Mouse (Mus musculus): Measurements from ENCODE around the gene Prune1. TPM values are rescaled to one million over a fixed set of nuclear protein-coding genes. Genes with fewer than 3 reads are reported as not detected.
A peak's percentile ranks its signal among the peaks of the same experiment; 100 is the strongest.

The Prune1 gene
- 15.0 and 16.1 TPM in 2 replicates for polyA plus RNA-seq (2015; fragmentation: Nextera tagmentation; extraction: Ambion mirVana)

GRCm38 (mm10) chr3:95281216-95282126 is at the start of gene Prune1, which contains the start of gene Mindy1:
Gene Prune1 (minus strand): TSS chr3:95282076.
Gene Mindy1 (plus strand): TSS chr3:95281345.
- Histone ChIP-seq H3K4me1 (ENCODE audit: control insufficient read depth, insufficient read depth, low read length) (peaks cover 27% of the 10 kb centered on the region), H3K9me3 (ENCODE audit: control insufficient read depth, low read length) (no peaks in the 10 kb centered on the region), H3K36me3 (ENCODE audit: control insufficient read depth, insufficient read depth, low read length) (no peaks in the 10 kb centered on the region), H3K9ac (ENCODE audit: low read depth, low read length) (peak within 1 kb of the TSS; percentile 90), H3K27me3 (replicated peaks; ENCODE audit: control insufficient read depth, insufficient read depth, low read length) (no peaks in the 10 kb centered on the region), H3K27ac (ENCODE audit: low read length) (peak within 1 kb of the TSS; percentile 97), H3K4me3 (ENCODE audit: low read length) (peak within 1 kb of the TSS; percentile 73), H3K4me2 (ENCODE audit: low read depth, low read length) (peak within 1 kb of the TSS; percentile 75)
- under 1% methylated on average over 53 of the region's 53 CpGs for WGBS
- peak; percentile 85 for ATAC-seq

DNA sequence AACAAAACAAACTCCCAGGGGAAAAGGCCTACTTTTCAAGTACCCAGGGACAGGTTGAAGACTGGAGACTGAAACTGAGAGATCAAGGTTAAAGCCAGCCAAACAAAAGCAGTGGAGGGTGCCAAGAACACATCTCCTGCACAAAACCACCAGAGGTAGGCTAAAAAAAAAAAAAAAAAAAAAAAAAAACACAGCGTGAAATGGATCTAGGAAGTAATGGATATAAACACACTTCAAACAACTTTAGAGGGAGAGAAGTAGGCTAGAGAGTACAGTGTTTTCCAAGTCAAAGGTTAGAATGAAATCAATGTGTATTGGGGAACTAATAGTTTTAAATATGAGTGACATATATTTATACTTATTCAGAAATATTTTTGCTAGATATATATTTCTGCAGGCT is 49.7 kb upstream of the Prune1 start:
- Histone ChIP-seq H3K27me3 (replicated peaks; ENCODE audit: control insufficient read depth, insufficient read depth, low read length) (no peaks in the 10 kb centered on the region), H3K9me3 (ENCODE audit: control insufficient read depth, low read length) (no peaks in the 10 kb centered on the region), H3K27ac (ENCODE audit: low read length) (no peak overlapping the region), H3K4me1 (ENCODE audit: control insufficient read depth, insufficient read depth, low read length) (no peaks in the 10 kb centered on the region; the same call in 1 of the 2 replicates), H3K9ac (ENCODE audit: low read depth, low read length) (no peak overlapping the region), H3K36me3 (ENCODE audit: control insufficient read depth, insufficient read depth, low read length) (peaks cover 17% of the 10 kb centered on the region), H3K4me3 (ENCODE audit: low read length) (no peak overlapping the region), H3K4me2 (ENCODE audit: low read depth, low read length) (no peak overlapping the region)
- ATAC-seq: no peak
- 46% methylated on average over 1 of the region's 1 CpGs for WGBS

- H3K27me3 ChIP-seq (replicated peaks; ENCODE audit: control insufficient read depth, insufficient read depth, low read length): no peaks in the 10 kb centered on the region
- no peaks in the 10 kb centered on the region for H3K9me3 ChIP-seq (ENCODE audit: control insufficient read depth, low read length)
- H3K4me2 ChIP-seq (ENCODE audit: low read depth, low read length): no peak overlapping the region
- WGBS: 75% methylated on average over 1 of the region's 1 CpGs
- H3K4me1 ChIP-seq (ENCODE audit: control insufficient read depth, insufficient read depth, low read length): no peaks in the 10 kb centered on the region; the same call in 1 of the 2 replicates
- no peak overlapping the region for H3K9ac ChIP-seq (ENCODE audit: low read depth, low read length)
- H3K4me3 ChIP-seq (ENCODE audit: low read length): no peak overlapping the region
- ATAC-seq: peak; percentile 90
- peaks cover 14% of the 10 kb centered on the region; the same call in 1 of the 2 replicates for H3K36me3 ChIP-seq (ENCODE audit: control insufficient read depth, insufficient read depth, low read length)
- H3K27ac ChIP-seq (ENCODE audit: low read length): no peak overlapping the region
Observed at GRCm38 (mm10) chr3:95328803-95329404, 47.0 kb upstream of the Prune1 start.

GRCm38 (mm10) chr3:95324454-95325144 is 42.7 kb upstream of the Prune1 start:
- 90% methylated on average over 6 of the region's 6 CpGs for WGBS
- H3K27ac ChIP-seq (ENCODE audit: low read length): no peak overlapping the region

DNA sequence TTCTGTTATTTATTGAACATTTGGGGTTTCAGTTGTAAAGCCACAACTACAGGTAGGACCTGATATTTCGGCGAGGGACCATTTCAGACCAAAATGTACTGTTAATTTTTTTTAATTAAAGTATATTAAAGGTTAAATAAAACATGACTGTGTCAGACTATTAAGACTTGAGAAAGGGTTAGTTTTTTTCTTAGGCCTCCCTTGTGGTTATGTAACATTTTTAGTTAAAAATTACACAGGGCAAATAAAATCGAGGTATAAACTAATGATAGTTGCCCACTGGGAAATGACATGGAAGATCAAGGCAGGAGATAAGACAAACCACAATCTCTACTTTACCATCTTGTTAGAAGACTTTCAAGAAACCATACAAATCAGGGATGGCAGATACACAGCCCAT is 41.6 kb upstream of the Prune1 start:
- no peaks in the 10 kb centered on the region for H3K27me3 ChIP-seq (replicated peaks; ENCODE audit: control insufficient read depth, insufficient read depth, low read length)
- peaks cover 10% of the 10 kb centered on the region for H3K4me1 ChIP-seq (ENCODE audit: control insufficient read depth, insufficient read depth, low read length)
- H3K27ac ChIP-seq (ENCODE audit: low read length): no peak overlapping the region
- no peak overlapping the region for H3K4me2 ChIP-seq (ENCODE audit: low read depth, low read length)
- WGBS: 84% methylated on average over 3 of the region's 3 CpGs
- H3K4me3 ChIP-seq (ENCODE audit: low read length): no peak overlapping the region
- no peaks in the 10 kb centered on the region for H3K9me3 ChIP-seq (ENCODE audit: control insufficient read depth, low read length)
- no peak for ATAC-seq
- H3K9ac ChIP-seq (ENCODE audit: low read depth, low read length): no peak overlapping the region
- peaks cover 33% of the 10 kb centered on the region; the same call in 1 of the 2 replicates for H3K36me3 ChIP-seq (ENCODE audit: control insufficient read depth, insufficient read depth, low read length)

More at GRCm38 (mm10) chr3:95324454-95325144, 42.7 kb upstream of the Prune1 start:
- no peaks in the 10 kb centered on the region for H3K27me3 ChIP-seq (replicated peaks; ENCODE audit: control insufficient read depth, insufficient read depth, low read length)
- no peak for ATAC-seq
- peaks cover 33% of the 10 kb centered on the region; the same call in 1 of the 2 replicates for H3K36me3 ChIP-seq (ENCODE audit: control insufficient read depth, insufficient read depth, low read length)
- no peak overlapping the region for H3K4me3 ChIP-seq (ENCODE audit: low read length)
- H3K9me3 ChIP-seq (ENCODE audit: control insufficient read depth, low read length): no peaks in the 10 kb centered on the region
- H3K4me2 ChIP-seq (ENCODE audit: low read depth, low read length): no peak overlapping the region
- H3K4me1 ChIP-seq (ENCODE audit: control insufficient read depth, insufficient read depth, low read length): no peaks in the 10 kb centered on the region; the same call in 1 of the 2 replicates
- H3K9ac ChIP-seq (ENCODE audit: low read depth, low read length): no peak overlapping the region

DNA sequence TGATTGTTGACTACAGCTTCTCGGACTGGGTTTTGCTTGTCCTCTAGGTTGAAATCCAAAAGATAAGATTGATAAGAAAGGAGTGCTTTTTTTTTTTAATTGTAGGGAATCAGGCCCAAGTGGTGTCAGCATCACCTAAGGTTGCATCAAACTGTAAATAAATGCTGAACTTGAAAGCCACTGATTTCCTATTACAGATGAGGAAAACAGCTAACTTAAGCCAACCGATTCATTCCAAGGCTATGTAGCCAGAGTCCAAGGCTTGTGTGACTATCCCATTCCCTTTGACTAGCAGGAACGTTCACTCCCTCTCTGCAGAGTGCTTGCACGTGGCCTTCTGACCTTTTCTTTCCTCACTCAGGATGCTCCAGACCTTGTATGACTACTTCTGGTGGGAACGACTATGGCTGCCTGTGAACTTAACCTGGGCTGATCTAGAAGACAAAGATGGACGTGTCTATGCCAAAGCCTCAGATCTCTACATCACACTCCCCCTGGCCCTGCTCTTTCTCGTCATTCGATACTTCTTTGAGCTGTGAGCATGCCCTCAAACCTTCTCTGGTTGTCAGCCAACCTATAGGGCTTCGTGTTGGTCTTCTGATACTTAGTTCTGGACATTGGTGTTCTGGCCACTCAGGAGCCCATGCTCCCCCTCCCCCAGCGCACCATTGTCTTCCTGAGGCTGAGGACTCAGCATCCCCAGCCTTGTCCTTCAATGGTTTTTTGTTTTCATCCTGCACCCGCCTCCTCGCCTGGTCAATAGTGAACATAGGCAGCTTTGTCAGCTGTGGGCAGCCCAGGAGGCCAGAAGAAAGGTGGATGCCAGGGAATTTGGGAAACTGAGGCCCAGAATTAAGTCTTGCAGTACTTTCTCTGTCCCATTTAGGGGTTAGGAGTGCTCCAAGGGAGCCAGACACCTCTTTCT is 38.1 kb upstream of the Prune1 start:
- 73% methylated on average over 12 of the region's 12 CpGs for WGBS
- peaks cover 23% of the 10 kb centered on the region; the same call in 1 of the 2 replicates for H3K36me3 ChIP-seq (ENCODE audit: control insufficient read depth, insufficient read depth, low read length)
- H3K27ac ChIP-seq (ENCODE audit: low read length): no peak overlapping the region

DNA sequence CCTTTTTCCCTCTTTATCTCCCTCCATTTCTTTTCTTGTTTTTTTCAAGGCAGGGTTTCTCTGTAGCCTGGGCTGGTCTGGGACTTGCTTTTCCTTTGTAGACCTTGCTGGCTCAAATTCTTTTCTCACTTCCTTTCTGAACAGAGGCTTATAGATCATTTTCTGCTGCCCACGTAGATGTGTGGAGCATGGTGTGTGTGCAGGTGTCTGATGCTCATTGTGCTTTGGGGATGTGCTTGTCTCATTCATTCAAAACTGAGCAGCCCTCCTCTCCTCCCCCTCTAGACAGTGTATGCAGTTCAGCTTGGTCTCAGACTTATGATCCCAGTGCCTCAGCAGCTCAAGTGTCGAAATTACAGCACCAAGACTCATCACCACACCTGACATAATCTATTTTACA is 37.2 kb upstream of the Prune1 start:
- Histone ChIP-seq H3K36me3 (ENCODE audit: control insufficient read depth, insufficient read depth, low read length) (peaks cover 22% of the 10 kb centered on the region; the same call in 1 of the 2 replicates), H3K4me1 (ENCODE audit: control insufficient read depth, insufficient read depth, low read length) (peaks cover 31% of the 10 kb centered on the region), H3K9me3 (ENCODE audit: control insufficient read depth, low read length) (no peaks in the 10 kb centered on the region), H3K4me2 (ENCODE audit: low read depth, low read length) (peak overlapping the region; percentile 35; the same call in 1 of the 2 replicates), H3K27me3 (replicated peaks; ENCODE audit: control insufficient read depth, insufficient read depth, low read length) (no peaks in the 10 kb centered on the region), H3K27ac (ENCODE audit: low read length) (peak overlapping the region; percentile 76), H3K9ac (ENCODE audit: low read depth, low read length) (peak overlapping the region; percentile 56), H3K4me3 (ENCODE audit: low read length) (no peak overlapping the region)
- no peak for ATAC-seq
- 51% methylated on average over 2 of the region's 2 CpGs for WGBS

More for the DNA sequence above, 38.1 kb upstream of the Prune1 start:
- Histone ChIP-seq H3K4me1 (ENCODE audit: control insufficient read depth, insufficient read depth, low read length) (peaks cover 31% of the 10 kb centered on the region), H3K4me3 (ENCODE audit: low read length) (no peak overlapping the region), H3K4me2 (ENCODE audit: low read depth, low read length) (no peak overlapping the region; the same call in 1 of the 2 replicates), H3K27me3 (replicated peaks; ENCODE audit: control insufficient read depth, insufficient read depth, low read length) (no peaks in the 10 kb centered on the region), H3K9me3 (ENCODE audit: control insufficient read depth, low read length) (no peaks in the 10 kb centered on the region), H3K9ac (ENCODE audit: low read depth, low read length) (no peak overlapping the region)
- no peak for ATAC-seq

- H3K27ac ChIP-seq (ENCODE audit: low read length): peak overlapping the region; percentile 76
- H3K4me1 ChIP-seq (ENCODE audit: control insufficient read depth, insufficient read depth, low read length): peaks cover 31% of the 10 kb centered on the region
- H3K36me3 ChIP-seq (ENCODE audit: control insufficient read depth, insufficient read depth, low read length): peaks cover 22% of the 10 kb centered on the region; the same call in 1 of the 2 replicates
- ATAC-seq: peak; percentile 65
- H3K4me2 ChIP-seq (ENCODE audit: low read depth, low read length): peak overlapping the region; percentile 35; the same call in 1 of the 2 replicates
- WGBS: 35% methylated on average over 6 of the region's 6 CpGs
- H3K4me3 ChIP-seq (ENCODE audit: low read length): no peak overlapping the region
- peak overlapping the region; percentile 56 for H3K9ac ChIP-seq (ENCODE audit: low read depth, low read length)
- no peaks in the 10 kb centered on the region for H3K27me3 ChIP-seq (replicated peaks; ENCODE audit: control insufficient read depth, insufficient read depth, low read length)
- no peaks in the 10 kb centered on the region for H3K9me3 ChIP-seq (ENCODE audit: control insufficient read depth, low read length)
Observed at GRCm38 (mm10) chr3:95318548-95318947, 36.7 kb upstream of the Prune1 start.

Measured in intestine, embryonic 16.5 days (tissue).